10 mouse cellular contexts compared by ENCODE assay signal in the genomic region with DNA sequence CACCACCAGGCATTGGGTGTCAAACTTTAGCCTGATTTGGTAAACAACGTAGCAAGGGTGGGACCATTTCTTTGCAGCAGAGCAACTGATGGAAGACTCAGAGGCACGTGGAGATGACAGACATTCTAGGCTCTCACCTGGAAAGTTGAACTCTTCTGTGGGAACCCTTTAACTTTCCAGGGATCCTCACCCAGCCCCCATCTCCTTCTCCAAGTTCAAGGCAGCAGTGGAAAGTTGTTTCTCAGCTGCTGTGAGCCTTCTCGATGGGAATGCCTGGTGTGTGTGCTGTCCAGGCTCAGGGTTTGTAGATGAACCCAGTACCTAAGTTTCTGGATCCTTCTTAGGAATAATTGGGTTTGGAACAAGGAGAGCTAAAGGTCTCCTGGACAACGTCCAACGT. TPM values are rescaled to one million over a fixed set of nuclear protein-coding genes. Genes with fewer than 3 reads are reported as not detected.
A peak's percentile ranks its signal among the peaks of the same experiment; 100 is the strongest.
DNase-seq lines count a peak whose midpoint lies in the region; ATAC-seq and TF ChIP-seq lines count a peak whose summit lies in the region.
"Had no signal": no experiment of that assay in that cellular context is flagged by ENCODE, and none has a peak within 500 bp of the region (broad histone marks: within the 10 kb centered on the region; RNA-seq: fewer than 3 reads in every experiment).

No protein-coding gene starts in this region.

- H3K4me3 ChIP-seq in lung, postnatal 0 days (ENCODE audit: low read depth, low read length): peak overlapping the region; percentile 51; the same call in 1 of the 2 replicates
- peak overlapping the region; percentile 54 for H3K4me3 ChIP-seq in heart, postnatal 0 days (ENCODE audit: low read depth, low read length)
- peak overlapping the region; percentile 50; the same call in 1 of the 2 replicates for H3K4me3 ChIP-seq in liver, embryonic 12.5 days
- H3K4me3 ChIP-seq in stomach, embryonic 16.5 days (replicated peaks; ENCODE audit: low read length): peak overlapping the region; percentile 66

- TF ChIP-seq CTCF in lung, postnatal 0 days (IDR thresholded peaks at IDR 0.05): no peak
- no peak for TF ChIP-seq CTCF in heart, postnatal 0 days (IDR thresholded peaks at IDR 0.05; ENCODE audit: low read depth)

- no peak for DNase-seq in lung, postnatal 0 days (ENCODE audit: low spot score)
- no peak for DNase-seq in lung, postnatal 10 days
- DNase-seq in heart, postnatal 0 days (ENCODE audit: low spot score): no peak
- DNase-seq in spleen, adult 12 weeks (ENCODE audit: low spot score): no peak

- H3K27me3 ChIP-seq in lung, postnatal 0 days (replicated peaks; ENCODE audit: insufficient read depth, low read length): no peaks in the 10 kb centered on the region
- no peaks in the 10 kb centered on the region for H3K27me3 ChIP-seq in heart, postnatal 0 days (ENCODE audit: control insufficient read depth, insufficient read depth, low read length)
- peaks cover 47% of the 10 kb centered on the region for H3K27me3 ChIP-seq in liver, embryonic 12.5 days (replicated peaks)
- H3K27me3 ChIP-seq in stomach, embryonic 16.5 days (ENCODE audit: control insufficient read depth, insufficient read depth, low read length): no peaks in the 10 kb centered on the region

- H3K36me3 ChIP-seq in lung, postnatal 0 days (ENCODE audit: insufficient read depth, low read length): no peaks in the 10 kb centered on the region
- H3K36me3 ChIP-seq in heart, postnatal 0 days (replicated peaks; ENCODE audit: control insufficient read depth, insufficient read depth, low read length): no peaks in the 10 kb centered on the region
- no peaks in the 10 kb centered on the region for H3K36me3 ChIP-seq in liver, embryonic 12.5 days
- H3K36me3 ChIP-seq in stomach, embryonic 16.5 days (ENCODE audit: control insufficient read depth, insufficient read depth, low read length): no peaks in the 10 kb centered on the region

- ATAC-seq in lung, postnatal 0 days: no peak
- ATAC-seq in heart, postnatal 0 days (ENCODE audit: insufficient read depth, low read depth): no peak
- no peak for ATAC-seq in liver, embryonic 12.5 days
- no peak for ATAC-seq in stomach, embryonic 16.5 days (ENCODE audit: insufficient read depth, low FRiP score)
- ATAC-seq in erythroid progenitor cell, adult 5-6 weeks (replicated peaks; ENCODE audit: low FRiP score, poor library complexity, severe bottlenecking): no peak

- H3K9me3 ChIP-seq in lung, postnatal 0 days (ENCODE audit: low read length): no peaks in the 10 kb centered on the region
- H3K9me3 ChIP-seq in heart, postnatal 0 days (replicated peaks; ENCODE audit: control insufficient read depth, low read length): no peaks in the 10 kb centered on the region
- no peaks in the 10 kb centered on the region for H3K9me3 ChIP-seq in liver, embryonic 12.5 days (replicated peaks)
- H3K9me3 ChIP-seq in stomach, embryonic 16.5 days (replicated peaks; ENCODE audit: control insufficient read depth, low read length): no peaks in the 10 kb centered on the region

- H3K4me1 ChIP-seq in lung, postnatal 0 days (ENCODE audit: insufficient read depth, low read depth, low read length): no peaks in the 10 kb centered on the region; the same call in 1 of the 2 replicates
- H3K4me1 ChIP-seq in heart, postnatal 0 days (ENCODE audit: control insufficient read depth, insufficient read depth): peaks cover 26% of the 10 kb centered on the region
- peaks cover 11% of the 10 kb centered on the region; the same call in 1 of the 2 replicates for H3K4me1 ChIP-seq in liver, embryonic 12.5 days
- peaks cover 18% of the 10 kb centered on the region; the same call in 1 of the 2 replicates for H3K4me1 ChIP-seq in stomach, embryonic 16.5 days (ENCODE audit: control insufficient read depth, insufficient read depth, low read length)

- TF ChIP-seq EP300 in lung, postnatal 0 days (IDR thresholded peaks at IDR 0.05): no peak
- TF ChIP-seq EP300 in heart, postnatal 0 days (IDR thresholded peaks at IDR 0.05; ENCODE audit: low read depth): no peak

- no peak overlapping the region; the same call in 1 of the 2 replicates for H3K9ac ChIP-seq in lung, postnatal 0 days (replicated peaks; ENCODE audit: low read depth)
- no peak overlapping the region for H3K9ac ChIP-seq in heart, postnatal 0 days (replicated peaks; ENCODE audit: low read depth, low read length)
- H3K9ac ChIP-seq in liver, embryonic 12.5 days: no peak overlapping the region
- peak overlapping the region; percentile 87; the same call in 1 of the 2 replicates for H3K9ac ChIP-seq in stomach, embryonic 16.5 days (ENCODE audit: low read length)

- H3K4me2 ChIP-seq in lung, postnatal 0 days (replicated peaks; ENCODE audit: low read depth, low read length): peak overlapping the region; percentile 63; the same call in 1 of the 2 replicates
- peak overlapping the region; percentile 65 for H3K4me2 ChIP-seq in heart, postnatal 0 days (ENCODE audit: low read depth, low read length)
- H3K4me2 ChIP-seq in liver, embryonic 12.5 days: peak overlapping the region; percentile 54
- peak overlapping the region; percentile 69 for H3K4me2 ChIP-seq in stomach, embryonic 16.5 days (ENCODE audit: low read depth, low read length)

- H3K27ac ChIP-seq in lung, postnatal 0 days (ENCODE audit: low read length): peak overlapping the region; percentile 75
- no peak overlapping the region for H3K27ac ChIP-seq in heart, postnatal 0 days (ENCODE audit: low read depth)
- H3K27ac ChIP-seq in liver, embryonic 12.5 days: no peak overlapping the region
- H3K27ac ChIP-seq in stomach, embryonic 16.5 days (ENCODE audit: low read length): peak overlapping the region; percentile 67

- WGBS in lung, postnatal 0 days: 31% methylated on average over 5 of the region's 5 CpGs
- 41% methylated on average over 5 of the region's 5 CpGs for WGBS in heart, postnatal 0 days
- 28% methylated on average over 5 of the region's 5 CpGs for WGBS in liver, embryonic 12.5 days (ENCODE audit: insufficient replicate concordance)
- WGBS in stomach, embryonic 16.5 days: 28% methylated on average over 5 of the region's 5 CpGs

RNA-seq across cellular contexts. Expression of a gene that starts 0.3 kb away (rescaled TPM):
- 59.5 and 63.6 TPM in 2 replicates for polyA plus RNA-seq in lung, postnatal 0 days (2015; fragmentation: Nextera tagmentation; extraction: Ambion mirVana)
- total RNA-seq in heart, postnatal 0 days (2014; rRNA removed; ENCODE audit: low replicate concordance): 11.5 and 22.9 TPM in 2 replicates
- polyA plus RNA-seq in heart, postnatal 0 days (2015; fragmentation: Nextera tagmentation; extraction: Ambion mirVana): 21.5 and 22.2 TPM in 2 replicates
- polyA plus RNA-seq in liver, embryonic 12.5 days (2016; fragmentation: Nextera tagmentation; extraction: Ambion mirVana): 3.9 and 4.4 TPM in 2 replicates
- 38.5 and 38.6 TPM in 2 replicates for polyA plus RNA-seq in stomach, embryonic 16.5 days (2015; fragmentation: Nextera tagmentation; extraction: Ambion mirVana)
- total RNA-seq in erythroid progenitor cell, adult 5-6 weeks (2015; ENCODE audit: low replicate concordance): 1.1 and 1.3 TPM in 2 replicates
- total RNA-seq in erythroid progenitor cell, adult 5-6 weeks (2017; ENCODE audit: low replicate concordance): 1.4 and 2.6 TPM in 2 replicates

RNA-seq across cellular contexts. Expression of a gene that starts 22.5 kb away (rescaled TPM):
- polyA plus RNA-seq in lung, postnatal 0 days (2015; fragmentation: Nextera tagmentation; extraction: Ambion mirVana): 0.08 and 0.14 TPM in 2 replicates
- not detected in 2 replicates for total RNA-seq in heart, postnatal 0 days (2014; rRNA removed; ENCODE audit: low replicate concordance)
- 0.12 and 0.14 TPM in 2 replicates for polyA plus RNA-seq in heart, postnatal 0 days (2015; fragmentation: Nextera tagmentation; extraction: Ambion mirVana)
- not detected in 2 replicates for polyA plus RNA-seq in liver, embryonic 12.5 days (2016; fragmentation: Nextera tagmentation; extraction: Ambion mirVana)
- polyA plus RNA-seq in stomach, embryonic 16.5 days (2015; fragmentation: Nextera tagmentation; extraction: Ambion mirVana): 0.05 TPM in 1 of 2 replicates, not detected in the other
- not detected in 2 replicates for total RNA-seq in erythroid progenitor cell, adult 5-6 weeks (2015; ENCODE audit: low replicate concordance)
- not detected in 2 replicates for total RNA-seq in erythroid progenitor cell, adult 5-6 weeks (2017; ENCODE audit: low replicate concordance)
- total RNA-seq: gastrocnemius, postnatal 4 days had no signal
- polyA plus RNA-seq: cerebellum, adult 2 months; lung, adult 2 months had no signal

Comparison
In these comparisons a context has a peak if more than half of its experiments do, and no peak if none do; other contexts are left out.
1. H3K27ac ChIP-seq: peak in lung, postnatal 0 days (single experiment) and stomach, embryonic 16.5 days (single experiment); none in heart, postnatal 0 days (single experiment) and liver, embryonic 12.5 days (single experiment).
2. Peak in every context shown above with its lines, with median percentiles within 50 percentile points of each other: H3K4me2 ChIP-seq and H3K4me3 ChIP-seq.